Mouse (Mus musculus) gastrocnemius, postnatal 25 days (tissue): ENCODE measurements around the gene Zfp60. TPM values are rescaled to one million over a fixed set of nuclear protein-coding genes. Genes with fewer than 3 reads are reported as not detected.
"Not testable (repeated sequence)": the region's sequence is repeated elsewhere in the genome, so short reads cannot be mapped to it uniquely, and the experiment has no call there.

Experiments
- DNase-seq: peaks from one replicate; pipeline ENCODE4 v3.0.0; 2022
- total RNA-seq, 2 experiments: library from RNA; stranded (reverse); gene quantifications; 1 replicate in 1 of 2; 2 replicates in 1 of 2; pipeline ENCODE4 v1.2.3; 2021

Zfp60 gene
- total RNA-seq, 2 experiments from 2014 or later: 5.0 to 6.2 TPM

DNA sequence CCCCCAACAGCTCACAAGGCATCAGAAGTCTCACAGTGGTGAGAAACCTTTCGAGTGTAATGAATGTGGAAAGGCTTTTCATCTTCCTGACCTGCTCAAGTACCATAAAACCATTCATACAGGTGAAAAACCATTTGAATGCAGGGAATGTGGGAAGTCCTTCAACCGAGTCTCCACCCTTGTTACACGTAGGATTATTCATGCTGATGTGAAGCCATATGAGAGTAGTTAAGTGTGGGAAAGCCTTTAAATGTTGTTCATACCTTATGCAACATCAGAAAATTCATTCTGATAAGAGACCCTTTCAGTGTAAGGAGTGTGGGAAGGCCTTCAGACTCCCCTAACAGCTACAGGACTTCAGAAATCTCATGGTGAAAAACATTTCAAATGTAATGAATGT lies 62.7 kb downstream of the Zfp60 start:
- not testable (repeated sequence) for DNase-seq

DNA sequence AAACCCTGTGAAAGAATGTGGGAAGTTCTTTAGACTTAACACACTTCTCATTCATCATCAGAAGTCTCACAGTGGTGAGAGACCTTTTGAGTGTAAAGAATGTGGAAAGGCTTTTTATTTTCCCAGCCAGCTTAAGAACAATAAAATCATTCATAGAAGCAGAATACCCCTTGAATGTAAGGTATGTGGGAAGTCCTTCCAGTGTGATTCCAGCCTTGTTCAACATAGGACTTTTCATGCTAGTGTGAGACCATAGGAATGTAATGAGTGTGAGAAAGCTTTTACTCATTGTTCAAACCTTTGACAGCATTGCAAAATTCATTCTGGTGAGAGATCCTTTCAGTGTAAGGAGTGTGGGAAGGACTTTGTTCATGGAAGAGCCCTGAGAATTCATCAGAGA lies 63.4 kb downstream of the Zfp60 start:
- DNase-seq: no peak

DNA sequence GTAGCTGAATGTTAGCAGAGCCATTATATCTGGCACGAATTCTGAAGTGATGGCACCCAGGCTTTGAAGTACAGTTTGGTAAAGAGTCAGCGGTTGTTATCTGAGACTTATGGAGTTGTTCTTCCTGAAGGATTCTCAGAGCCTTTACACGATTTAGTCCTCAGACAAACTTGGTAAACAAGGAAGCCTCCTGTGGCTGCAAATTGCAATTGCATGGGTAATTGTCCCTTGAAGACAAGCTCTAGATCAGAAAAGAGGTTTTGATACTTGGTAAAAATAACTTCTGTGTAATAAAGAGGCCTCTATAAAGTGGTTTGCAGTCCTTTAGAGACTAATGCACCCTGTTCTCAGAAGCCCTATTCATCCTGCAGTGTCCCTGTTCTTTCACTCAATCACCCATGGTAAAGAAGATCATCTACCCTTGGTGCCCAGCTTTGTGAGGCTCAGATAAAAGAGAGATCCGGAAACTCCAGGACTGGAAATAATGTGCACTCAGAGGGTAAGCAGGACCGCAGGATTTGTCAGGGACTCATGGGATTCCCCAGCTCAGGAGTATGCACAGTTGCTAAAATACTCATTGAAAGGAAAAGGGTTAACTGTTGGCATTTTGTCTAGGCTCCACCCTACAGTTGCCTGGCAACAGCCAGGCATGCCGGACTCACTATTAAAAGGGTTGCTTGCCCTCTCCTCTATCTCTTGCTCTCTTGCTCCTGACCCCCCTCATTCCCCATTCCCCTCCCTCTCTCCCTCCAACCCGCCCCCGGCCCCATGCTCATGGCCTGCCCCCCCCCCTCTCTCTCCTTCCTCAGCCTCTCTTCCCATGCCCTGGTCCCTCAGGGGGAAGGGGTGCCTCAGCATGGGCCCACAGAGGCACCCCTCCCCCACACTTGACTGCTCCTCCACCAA lies 67.0 kb downstream of the Zfp60 start:
- DNase-seq: no peak

DNA sequence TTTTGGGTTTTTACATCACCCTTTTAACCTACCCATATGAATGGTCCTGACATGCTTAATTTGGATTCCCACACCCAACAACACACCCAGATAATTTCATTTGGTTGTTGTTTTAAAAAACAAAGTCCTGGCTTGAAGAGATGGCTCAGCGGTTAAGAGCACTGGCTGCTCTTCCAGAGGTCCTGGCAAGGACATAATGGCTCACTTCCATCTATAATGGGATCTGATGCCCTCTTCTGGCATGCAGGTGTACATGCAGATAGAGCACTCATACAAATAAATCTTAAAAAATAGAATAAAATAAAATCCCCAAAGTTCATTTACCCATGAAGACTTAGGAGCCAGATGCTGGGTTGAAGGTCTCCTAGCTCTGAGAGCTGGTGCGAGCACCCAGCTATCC lies 69.9 kb downstream of the Zfp60 start:
- DNase-seq: no peak

DNA sequence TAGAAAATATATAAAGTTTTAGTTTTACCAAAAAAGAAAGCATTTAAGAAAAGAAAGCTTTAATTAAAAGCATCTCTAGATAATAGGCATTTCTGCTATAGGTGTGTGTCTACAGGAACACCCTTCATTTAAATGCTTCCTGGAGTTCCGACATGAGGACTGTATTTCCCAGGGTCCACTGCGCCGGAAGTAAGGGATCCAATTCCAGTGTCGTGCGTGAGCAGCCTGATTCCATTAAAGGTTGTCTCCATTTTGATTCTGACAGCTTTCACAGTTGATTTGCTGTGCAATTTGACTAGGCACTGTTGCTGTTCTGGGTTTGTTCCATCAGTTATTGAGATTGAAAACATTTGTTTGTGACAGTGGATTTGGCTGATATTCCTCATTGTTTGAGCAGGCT lies 71.8 kb downstream of the Zfp60 start:
- no peak for DNase-seq

Other genes with a start within 250 kb of the Zfp60 start
- gene Sertad1, start 244.5 kb upstream of the Zfp60 start, total RNA-seq: 1 to 10 TPM; 6.8 to 7.5 TPM
- gene Prx, start 232.1 kb upstream of the Zfp60 start, total RNA-seq: 10 to 100 TPM; 11.6 to 13.0 TPM
- under 1 TPM; 0.13 to 0.18 TPM for gene Hipk4, start 208.1 kb upstream of the Zfp60 start, total RNA-seq
- gene Pld3, start 178.2 kb upstream of the Zfp60 start, total RNA-seq: 10 to 100 TPM; 14.9 to 15.0 TPM
- 100 to 1,000 TPM in 1 of 2 experiments, 10 to 100 TPM in 1; 88.3 to 110 TPM for gene 2310022A10Rik, start 178.2 kb upstream of the Zfp60 start, total RNA-seq
- 100 to 1,000 TPM; 135 to 147 TPM for gene Akt2, start 139.8 kb upstream of the Zfp60 start, total RNA-seq
- gene Ttc9b, start 77.5 kb upstream of the Zfp60 start, total RNA-seq: not detected
- 10 to 100 TPM; 27.7 to 28.1 TPM for gene Map3k10, start 56.8 kb upstream of the Zfp60 start, total RNA-seq
- gene Zfp607b, start 42.0 kb upstream of the Zfp60 start, total RNA-seq: under 1 TPM; 0.49 to 0.75 TPM
- gene Zfp626, start 75.8 kb downstream of the Zfp60 start, total RNA-seq: 1 to 10 TPM; 3.8 to 3.9 TPM
- 1 to 10 TPM; 1.6 to 1.7 TPM for gene Zfp59, start 107.2 kb downstream of the Zfp60 start, total RNA-seq
- gene Zfp607a, start 126.1 kb downstream of the Zfp60 start, total RNA-seq: 1 to 10 TPM; 1.9 to 2.0 TPM
- 1 to 10 TPM; 3.2 to 5.4 TPM for gene Zfp974, start 198.1 kb downstream of the Zfp60 start, total RNA-seq
- gene Zfp780b, start 247.8 kb downstream of the Zfp60 start, total RNA-seq: 1 to 10 TPM; 6.3 to 7.2 TPM